ENCODE assay signal across 21 mouse cellular contexts in the genomic region with DNA sequence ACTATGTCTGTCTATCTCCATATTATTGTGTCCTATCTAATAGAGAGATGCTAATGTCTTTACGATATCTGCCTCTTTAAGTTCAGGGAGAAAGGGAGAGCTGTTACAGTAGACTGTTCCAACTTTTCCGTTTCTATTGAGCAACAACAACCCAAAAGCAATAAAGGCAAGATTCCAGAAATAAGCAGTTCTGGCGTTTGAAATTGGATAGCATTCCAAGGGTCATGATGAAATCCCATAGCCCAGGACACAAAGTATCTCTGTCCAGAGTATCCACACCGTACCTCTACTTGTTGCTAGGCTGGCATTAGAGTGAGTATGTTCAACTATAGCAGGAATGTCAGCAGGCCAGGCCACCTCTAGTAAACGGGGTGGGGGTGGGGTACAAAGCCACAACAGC. TPM values are rescaled to one million over a fixed set of nuclear protein-coding genes. Genes with fewer than 3 reads are reported as not detected.
"Had no signal": no experiment of that assay in that cellular context is flagged by ENCODE, and none has a peak within 500 bp of the region (broad histone marks: within the 10 kb centered on the region; RNA-seq: fewer than 3 reads in every experiment).

No protein-coding gene starts in this region.

- H3K9ac ChIP-seq: liver, embryonic 12.5 days; liver, embryonic 15.5 days; midbrain, embryonic 12.5 days; midbrain, embryonic 15.5 days; neural tube, embryonic 13.5 days had no signal

- ATAC-seq: intestine, embryonic 16.5 days; liver, embryonic 12.5 days; midbrain, embryonic 15.5 days had no signal

- H3K4me2 ChIP-seq: liver, embryonic 12.5 days; liver, embryonic 15.5 days; midbrain, embryonic 12.5 days; midbrain, embryonic 15.5 days; neural tube, embryonic 13.5 days had no signal

- H3K27ac ChIP-seq: kidney, postnatal 0 days; layer of hippocampus, adult 2 months; left cerebral cortex, adult 2 months; liver, embryonic 12.5 days; liver, embryonic 15.5 days; macrophage; midbrain, embryonic 12.5 days; midbrain, embryonic 15.5 days; neural tube, embryonic 13.5 days; stomach, postnatal 0 days had no signal

- H3K9me3 ChIP-seq: liver, embryonic 12.5 days; liver, embryonic 15.5 days; midbrain, embryonic 12.5 days; midbrain, embryonic 15.5 days; neural tube, embryonic 13.5 days had no signal

- H3K27me3 ChIP-seq: liver, embryonic 12.5 days; liver, embryonic 15.5 days; midbrain, embryonic 12.5 days; midbrain, embryonic 15.5 days; neural tube, embryonic 13.5 days had no signal

- H3K4me1 ChIP-seq: liver, embryonic 12.5 days; liver, embryonic 15.5 days; midbrain, embryonic 12.5 days; midbrain, embryonic 15.5 days had no signal

- H3K4me3 ChIP-seq: layer of hippocampus, adult 2 months; left cerebral cortex, adult 2 months; liver, embryonic 12.5 days; liver, embryonic 15.5 days; midbrain, embryonic 12.5 days; midbrain, embryonic 15.5 days; myocyte; neural tube, embryonic 13.5 days had no signal

- DNase-seq: kidney, adult 18-20 months; kidney, adult 9 months; kidney, postnatal 25 days; layer of hippocampus, adult 9-11 months; layer of hippocampus, postnatal 36 days; lung, adult 18-20 months; thymus, adult 2 months; thymus, postnatal 14 days; thymus, postnatal 4 days had no signal

- H3K36me3 ChIP-seq: liver, embryonic 12.5 days; liver, embryonic 15.5 days; midbrain, embryonic 12.5 days; midbrain, embryonic 15.5 days; neural tube, embryonic 13.5 days had no signal

RNA-seq across cellular contexts. Expression of gene Slc16a7, which starts 13.7 kb away (rescaled TPM):
- polyA plus RNA-seq: myocyte had no signal
